Comparison of ENCODE assay signal across 24 mouse cellular contexts in the genomic region with DNA sequence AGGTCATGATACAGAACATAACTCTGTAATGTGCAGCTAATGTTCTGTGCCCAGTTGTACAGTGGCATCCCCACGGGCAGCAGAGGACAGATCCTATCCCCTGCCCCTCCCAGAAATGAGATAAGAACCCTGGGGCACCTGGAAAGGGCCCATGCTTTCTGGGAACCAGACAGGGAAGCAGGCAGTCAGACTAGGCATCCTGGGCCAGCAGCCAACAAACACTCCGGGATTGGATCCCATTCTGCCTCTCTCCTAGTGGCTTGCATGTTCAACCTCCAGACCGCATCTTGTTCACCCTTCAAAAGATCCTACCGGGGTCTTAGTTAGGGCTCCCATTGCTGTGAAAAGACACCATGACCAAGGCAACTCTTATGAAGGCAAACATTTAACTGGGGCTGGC.
A peak's percentile ranks its signal among the peaks of the same experiment; 100 is the strongest.
DNase-seq lines count a peak whose midpoint lies in the region; TF ChIP-seq lines count a peak whose summit lies in the region.
"Had no signal": no experiment of that assay in that cellular context is flagged by ENCODE, and none has a peak within 500 bp of the region (broad histone marks: within the 10 kb centered on the region; RNA-seq: fewer than 3 reads in every experiment).

No protein-coding gene starts in this region.

- no peak overlapping the region for H3K4me3 ChIP-seq in thymus, adult 2 months (ENCODE audit: control insufficient read depth, insufficient read depth, low read length)
- H3K4me3 ChIP-seq: embryonic facial prominence, embryonic 10.5 days; embryonic facial prominence, embryonic 15.5 days; forebrain, embryonic 12.5 days; heart, embryonic 10.5 days; heart, embryonic 15.5 days; hindbrain, embryonic 10.5 days; hindbrain, embryonic 15.5 days; limb, embryonic 12.5 days; liver, embryonic 15.5 days; lung, embryonic 15.5 days; midbrain, embryonic 13.5 days had no signal

- H3K27ac ChIP-seq in thymus, adult 2 months (ENCODE audit: control insufficient read depth, insufficient read depth, low read length): no peak overlapping the region
- H3K27ac ChIP-seq: embryonic facial prominence, embryonic 10.5 days; embryonic facial prominence, embryonic 15.5 days; forebrain, embryonic 12.5 days; heart, embryonic 10.5 days; heart, embryonic 15.5 days; limb, embryonic 12.5 days; liver, embryonic 15.5 days; lung, embryonic 15.5 days; macrophage; midbrain, embryonic 13.5 days had no signal

- no peaks in the 10 kb centered on the region for H3K4me1 ChIP-seq in thymus, adult 2 months (replicated peaks; ENCODE audit: control insufficient read depth, insufficient read depth, low read length)

- WGBS in thymus, adult 2 months: 94% methylated on average over 4 of the region's 4 CpGs

- TF ChIP-seq CTCF in thymus, adult 2 months (IDR thresholded peaks at IDR 0.05; ENCODE audit: borderline replicate concordance, control insufficient read depth, extremely low read depth, insufficient read depth, low read length, poor library complexity): no peak

- no peak for TF ChIP-seq POLR2A in thymus, adult 2 months (IDR thresholded peaks at IDR 0.05; ENCODE audit: control insufficient read depth, extremely low read depth, insufficient read depth, low read length, poor library complexity)

- no peaks in the 10 kb centered on the region for H3K36me3 ChIP-seq in thymus, adult 2 months (ENCODE audit: control insufficient read depth, insufficient read depth, low read length)
- H3K36me3 ChIP-seq: embryonic facial prominence, embryonic 10.5 days; embryonic facial prominence, embryonic 15.5 days; forebrain, embryonic 12.5 days; G1E; heart, embryonic 10.5 days; heart, embryonic 15.5 days; hindbrain, embryonic 10.5 days; hindbrain, embryonic 15.5 days; limb, embryonic 12.5 days; liver, embryonic 15.5 days; lung, embryonic 15.5 days; midbrain, embryonic 13.5 days had no signal

- DNase-seq in cerebellum, adult 11 months: peak; percentile 41
- no peak for DNase-seq in cerebellum, adult 8-10 months
- DNase-seq in lung, postnatal 10 days: peak; percentile 10
- no peak for DNase-seq in lung, postnatal 25 days (ENCODE audit: low spot score)
- peak; percentile 40 to 42 for DNase-seq in cerebellum, postnatal 14 days
- DNase-seq in thymus, adult 2 months: no peak
- DNase-seq in kidney, postnatal 36 days: no peak
- DNase-seq: adrenal gland, postnatal 10 days; kidney, adult 11 months; kidney, postnatal 14 days; thymus, postnatal 25 days had no signal

- H3K27me3 ChIP-seq in thymus, adult 2 months (ENCODE audit: control insufficient read depth, insufficient read depth, low read length): no peaks in the 10 kb centered on the region
- H3K27me3 ChIP-seq: embryonic facial prominence, embryonic 15.5 days; liver, embryonic 15.5 days had no signal

Comparison
In these comparisons a context has a peak if more than half of its experiments do, and no peak if none do; other contexts are left out.
1. DNase-seq: peak in cerebellum, adult 11 months (single experiment), lung, postnatal 10 days (single experiment) and cerebellum, postnatal 14 days (2 of 2); none in cerebellum, adult 8-10 months (single experiment), lung, postnatal 25 days (single experiment), thymus, adult 2 months (single experiment) and kidney, postnatal 36 days (0 of 2).